In genomic region chr11:59837789-59838188, GRCm38 (mm10) we compare ENCODE assay signal across 8 mouse cellular contexts. TPM values are rescaled to one million over a fixed set of nuclear protein-coding genes. Genes with fewer than 3 reads are reported as not detected.
DNase-seq lines count a peak whose midpoint lies in the region; ATAC-seq and TF ChIP-seq lines count a peak whose summit lies in the region.
"Not testable (repeated sequence)": the region's sequence is repeated elsewhere in the genome, so short reads cannot be mapped to it uniquely, and the experiment has no call there.

No protein-coding gene starts in this region.

- not testable (repeated sequence) for DNase-seq in ES-E14 (ENCODE audit: low read depth, low spot score); hindbrain, embryonic 14.5 days (ENCODE audit: low spot score); lung, postnatal 0 days (ENCODE audit: low spot score)

- not testable (repeated sequence) for H3K9me3 ChIP-seq in ES-E14 (ENCODE audit: control insufficient read depth, insufficient read depth, low read depth, low read length); erythroblast, embryonic 14.5 days (ENCODE audit: control insufficient read depth, low read length); heart, embryonic 11.5 days (replicated peaks; ENCODE audit: control insufficient read depth, low read length); hindbrain, embryonic 14.5 days (ENCODE audit: control insufficient read depth, low read length); kidney, embryonic 16.5 days (ENCODE audit: low read length); liver, embryonic 12.5 days (replicated peaks); lung, postnatal 0 days (ENCODE audit: low read length); neural tube, embryonic 12.5 days

- not testable (repeated sequence) for TF ChIP-seq EP300 in lung, postnatal 0 days (IDR thresholded peaks at IDR 0.05)

- H3K27ac ChIP-seq in ES-E14 (ENCODE audit: insufficient read depth, low read depth, low read length, poor library complexity, severe bottlenecking); heart, embryonic 11.5 days (ENCODE audit: low read depth, low read length); hindbrain, embryonic 14.5 days; kidney, embryonic 16.5 days (ENCODE audit: low read length); liver, embryonic 12.5 days; lung, postnatal 0 days (ENCODE audit: low read length); neural tube, embryonic 12.5 days: not testable (repeated sequence)

- not testable (repeated sequence) for H3K4me1 ChIP-seq in ES-E14 (ENCODE audit: control insufficient read depth in 2 of 2, insufficient read depth in 2 of 2, low read length in 2 of 2, poor library complexity in 1 of 2)
- peaks cover 37% of the 10 kb centered on the region for H3K4me1 ChIP-seq in erythroblast, embryonic 14.5 days (ENCODE audit: control insufficient read depth)
- peaks cover 15% of the 10 kb centered on the region for H3K4me1 ChIP-seq in heart, embryonic 11.5 days (ENCODE audit: control insufficient read depth, insufficient read depth, low read length)
- peaks cover 24% of the 10 kb centered on the region for H3K4me1 ChIP-seq in hindbrain, embryonic 14.5 days (replicated peaks; ENCODE audit: control insufficient read depth, insufficient read depth, low read length)
- peaks cover 19% of the 10 kb centered on the region for H3K4me1 ChIP-seq in kidney, embryonic 16.5 days (ENCODE audit: insufficient read depth, low read length)
- peaks cover 23% of the 10 kb centered on the region for H3K4me1 ChIP-seq in liver, embryonic 12.5 days
- H3K4me1 ChIP-seq in lung, postnatal 0 days (ENCODE audit: insufficient read depth, low read depth, low read length) = peaks cover 15% of the 10 kb centered on the region; the same call in 1 of the 2 replicates
- peaks cover 16% of the 10 kb centered on the region for H3K4me1 ChIP-seq in neural tube, embryonic 12.5 days

- H3K4me2 ChIP-seq in heart, embryonic 11.5 days = peak overlapping the region; percentile 78; the same call in 1 of the 2 replicates
- peak overlapping the region; percentile 78; the same call in 1 of the 2 replicates for H3K4me2 ChIP-seq in hindbrain, embryonic 14.5 days (replicated peaks)
- H3K4me2 ChIP-seq in kidney, embryonic 16.5 days (replicated peaks; ENCODE audit: low read depth, low read length) = peak overlapping the region; percentile 75; the same call in 1 of the 2 replicates
- H3K4me2 ChIP-seq in liver, embryonic 12.5 days = peak overlapping the region; percentile 79
- peak overlapping the region; percentile 62; the same call in 1 of the 2 replicates for H3K4me2 ChIP-seq in lung, postnatal 0 days (replicated peaks; ENCODE audit: low read depth, low read length)
- H3K4me2 ChIP-seq in neural tube, embryonic 12.5 days (replicated peaks) = peak overlapping the region; percentile 69; the same call in 1 of the 2 replicates

- no CpG with 5 or more reads among the region's 1 CpGs for WGBS in heart, embryonic 11.5 days (ENCODE audit: insufficient replicate concordance)
- no CpG with 5 or more reads among the region's 1 CpGs for WGBS in hindbrain, embryonic 14.5 days
- no CpG with 5 or more reads among the region's 1 CpGs for WGBS in kidney, embryonic 16.5 days
- no CpG with 5 or more reads among the region's 1 CpGs for WGBS in liver, embryonic 12.5 days (ENCODE audit: insufficient replicate concordance)
- WGBS in lung, postnatal 0 days = no CpG with 5 or more reads among the region's 1 CpGs
- WGBS in neural tube, embryonic 12.5 days = no CpG with 5 or more reads among the region's 1 CpGs

- H3K27me3 ChIP-seq in erythroblast, embryonic 14.5 days (ENCODE audit: control insufficient read depth); heart, embryonic 11.5 days (ENCODE audit: control insufficient read depth, insufficient read depth, low read length); hindbrain, embryonic 14.5 days (ENCODE audit: control insufficient read depth, insufficient read depth, low read length); kidney, embryonic 16.5 days (ENCODE audit: insufficient read depth, low read length); liver, embryonic 12.5 days (replicated peaks); lung, postnatal 0 days (replicated peaks; ENCODE audit: insufficient read depth, low read length); neural tube, embryonic 12.5 days (replicated peaks): not testable (repeated sequence)

- H3K36me3 ChIP-seq in ES-E14 (ENCODE audit: control insufficient read depth, insufficient read depth, low read length, poor library complexity, severe bottlenecking); heart, embryonic 11.5 days (ENCODE audit: control insufficient read depth, insufficient read depth, low read length); lung, postnatal 0 days (ENCODE audit: insufficient read depth, low read length): not testable (repeated sequence)
- peaks cover 55% of the 10 kb centered on the region for H3K36me3 ChIP-seq in erythroblast, embryonic 14.5 days (ENCODE audit: control insufficient read depth)
- peaks cover 47% of the 10 kb centered on the region for H3K36me3 ChIP-seq in hindbrain, embryonic 14.5 days (replicated peaks; ENCODE audit: control insufficient read depth, insufficient read depth)
- peaks cover 22% of the 10 kb centered on the region for H3K36me3 ChIP-seq in kidney, embryonic 16.5 days (ENCODE audit: insufficient read depth, low read length)
- H3K36me3 ChIP-seq in liver, embryonic 12.5 days = peaks cover 48% of the 10 kb centered on the region
- H3K36me3 ChIP-seq in neural tube, embryonic 12.5 days = peaks cover 30% of the 10 kb centered on the region

- in situ Hi-C loops in ES-E14 (cut with MboI; ENCODE audit: low sequenced_read_pairs in 2 of 2, unreplicated experiment in 2 of 2) = not testable (repeated sequence)

- not testable (repeated sequence) for H3K9ac ChIP-seq in ES-E14 (ENCODE audit: insufficient read depth, low read depth, low read length, poor library complexity, severe bottlenecking); heart, embryonic 11.5 days (ENCODE audit: low read depth, low read length); kidney, embryonic 16.5 days (replicated peaks; ENCODE audit: low read length); lung, postnatal 0 days (replicated peaks; ENCODE audit: low read depth); neural tube, embryonic 12.5 days
- peak overlapping the region; percentile 94; the same call in 1 of the 2 replicates for H3K9ac ChIP-seq in hindbrain, embryonic 14.5 days
- H3K9ac ChIP-seq in liver, embryonic 12.5 days = 0 out of 2 replicates have a peak overlapping the region, but pooled peaks have one; percentile 93

- TF ChIP-seq CTCF in lung, postnatal 0 days (IDR thresholded peaks at IDR 0.05) = not testable (repeated sequence)

- ATAC-seq in heart, embryonic 11.5 days (replicated peaks; ENCODE audit: insufficient number of reproducible peaks, low FRiP score, low TSS enrichment); hindbrain, embryonic 14.5 days (ENCODE audit: low FRiP score); kidney, embryonic 16.5 days (ENCODE audit: low FRiP score, low TSS enrichment); liver, embryonic 12.5 days; lung, postnatal 0 days; neural tube, embryonic 12.5 days (ENCODE audit: low FRiP score, low read depth): not testable (repeated sequence)

- not testable (repeated sequence) for H3K4me3 ChIP-seq in ES-E14 (ENCODE audit: insufficient read depth in 1 of 2, low read depth in 1 of 2, low read length in 2 of 2, poor library complexity in 1 of 2, severe bottlenecking in 1 of 2); heart, embryonic 11.5 days (ENCODE audit: low read depth, low read length); kidney, embryonic 16.5 days (ENCODE audit: low read length); lung, postnatal 0 days (ENCODE audit: low read depth, low read length); neural tube, embryonic 12.5 days
- H3K4me3 ChIP-seq in erythroblast, embryonic 14.5 days (replicated peaks) = peak overlapping the region; percentile 79
- H3K4me3 ChIP-seq in hindbrain, embryonic 14.5 days (replicated peaks; ENCODE audit: low read length) = 0 out of 2 replicates have a peak overlapping the region, but pooled peaks have one; percentile 88
- H3K4me3 ChIP-seq in liver, embryonic 12.5 days = peak overlapping the region; percentile 95

RNA-seq across cellular contexts. Expression of gene Nt5m, which starts 1.5 kb away (rescaled TPM):
- total RNA-seq in ES-E14 (2012; rRNA removed) = 5.7 and 7.8 TPM in 2 replicates
- 0.83 and 0.99 TPM in 2 replicates for polyA plus RNA-seq in erythroblast, embryonic 14.5 days (2012)
- polyA plus RNA-seq in heart, embryonic 11.5 days (2014; fragmentation: Nextera tagmentation; extraction: Ambion mirVana) = 31.7 and 36.5 TPM in 2 replicates
- polyA plus RNA-seq in hindbrain, embryonic 14.5 days (2014; fragmentation: Nextera tagmentation; extraction: Ambion mirVana) = 70.0 and 70.1 TPM in 2 replicates
- polyA plus RNA-seq in kidney, embryonic 16.5 days (2015; fragmentation: Nextera tagmentation; extraction: Ambion mirVana) = 44.4 and 46.3 TPM in 2 replicates
- 16.4 and 18.6 TPM in 2 replicates for polyA plus RNA-seq in liver, embryonic 12.5 days (2016; fragmentation: Nextera tagmentation; extraction: Ambion mirVana)
- 25.7 and 28.5 TPM in 2 replicates for polyA plus RNA-seq in lung, postnatal 0 days (2015; fragmentation: Nextera tagmentation; extraction: Ambion mirVana)
- polyA plus RNA-seq in neural tube, embryonic 12.5 days (2016; fragmentation: Nextera tagmentation; extraction: Ambion mirVana) = 52.3 and 53.8 TPM in 2 replicates

RNA-seq across cellular contexts. Expression of gene Cops3, which starts 1.8 kb away (rescaled TPM):
- 106 and 133 TPM in 2 replicates for total RNA-seq in ES-E14 (2012; rRNA removed)
- polyA plus RNA-seq in erythroblast, embryonic 14.5 days (2012) = 2.9 and 3.4 TPM in 2 replicates
- polyA plus RNA-seq in heart, embryonic 11.5 days (2014; fragmentation: Nextera tagmentation; extraction: Ambion mirVana) = 168 and 181 TPM in 2 replicates
- 198 and 199 TPM in 2 replicates for polyA plus RNA-seq in hindbrain, embryonic 14.5 days (2014; fragmentation: Nextera tagmentation; extraction: Ambion mirVana)
- 215 and 224 TPM in 2 replicates for polyA plus RNA-seq in kidney, embryonic 16.5 days (2015; fragmentation: Nextera tagmentation; extraction: Ambion mirVana)
- polyA plus RNA-seq in liver, embryonic 12.5 days (2016; fragmentation: Nextera tagmentation; extraction: Ambion mirVana) = 141 and 149 TPM in 2 replicates
- 94.2 and 95.6 TPM in 2 replicates for polyA plus RNA-seq in lung, postnatal 0 days (2015; fragmentation: Nextera tagmentation; extraction: Ambion mirVana)
- polyA plus RNA-seq in neural tube, embryonic 12.5 days (2016; fragmentation: Nextera tagmentation; extraction: Ambion mirVana) = 209 and 214 TPM in 2 replicates

RNA-seq across cellular contexts. Expression of gene Flcn, which starts 28.0 kb away (rescaled TPM):
- 24.6 and 30.7 TPM in 2 replicates for total RNA-seq in ES-E14 (2012; rRNA removed)
- polyA plus RNA-seq in erythroblast, embryonic 14.5 days (2012) = 0.28 and 0.94 TPM in 2 replicates
- 21.4 and 22.6 TPM in 2 replicates for polyA plus RNA-seq in heart, embryonic 11.5 days (2014; fragmentation: Nextera tagmentation; extraction: Ambion mirVana)
- polyA plus RNA-seq in hindbrain, embryonic 14.5 days (2014; fragmentation: Nextera tagmentation; extraction: Ambion mirVana) = 35.9 and 39.7 TPM in 2 replicates
- polyA plus RNA-seq in kidney, embryonic 16.5 days (2015; fragmentation: Nextera tagmentation; extraction: Ambion mirVana) = 37.7 and 41.5 TPM in 2 replicates
- 15.9 and 19.8 TPM in 2 replicates for polyA plus RNA-seq in liver, embryonic 12.5 days (2016; fragmentation: Nextera tagmentation; extraction: Ambion mirVana)
- 55.8 and 57.4 TPM in 2 replicates for polyA plus RNA-seq in lung, postnatal 0 days (2015; fragmentation: Nextera tagmentation; extraction: Ambion mirVana)
- 33.3 and 34.4 TPM in 2 replicates for polyA plus RNA-seq in neural tube, embryonic 12.5 days (2016; fragmentation: Nextera tagmentation; extraction: Ambion mirVana)

RNA-seq across cellular contexts. Expression of gene Pld6, which starts 50.3 kb away (rescaled TPM):
- 9.0 and 16.5 TPM in 2 replicates for total RNA-seq in ES-E14 (2012; rRNA removed)
- not detected in 2 replicates for polyA plus RNA-seq in erythroblast, embryonic 14.5 days (2012)
- polyA plus RNA-seq in heart, embryonic 11.5 days (2014; fragmentation: Nextera tagmentation; extraction: Ambion mirVana) = 1.2 and 1.7 TPM in 2 replicates
- 4.3 and 5.2 TPM in 2 replicates for polyA plus RNA-seq in hindbrain, embryonic 14.5 days (2014; fragmentation: Nextera tagmentation; extraction: Ambion mirVana)
- polyA plus RNA-seq in kidney, embryonic 16.5 days (2015; fragmentation: Nextera tagmentation; extraction: Ambion mirVana) = 5.8 and 6.6 TPM in 2 replicates
- 2.4 and 3.1 TPM in 2 replicates for polyA plus RNA-seq in liver, embryonic 12.5 days (2016; fragmentation: Nextera tagmentation; extraction: Ambion mirVana)
- 2.9 and 7.3 TPM in 2 replicates for polyA plus RNA-seq in lung, postnatal 0 days (2015; fragmentation: Nextera tagmentation; extraction: Ambion mirVana)
- polyA plus RNA-seq in neural tube, embryonic 12.5 days (2016; fragmentation: Nextera tagmentation; extraction: Ambion mirVana) = 1.0 and 1.7 TPM in 2 replicates

Comparison
In these comparisons a context has a peak if more than half of its experiments do, and no peak if none do; other contexts are left out.
1. RNA of gene Cops3, which starts 1.8 kb away (polyA plus RNA-seq): 215 to 224 TPM in kidney, embryonic 16.5 days, 209 to 214 TPM in neural tube, embryonic 12.5 days, 198 to 199 TPM in hindbrain, embryonic 14.5 days, 168 to 181 TPM in heart, embryonic 11.5 days, 141 to 149 TPM in liver, embryonic 12.5 days and 94.2 to 95.6 TPM in lung, postnatal 0 days; 2.9 to 3.4 TPM in erythroblast, embryonic 14.5 days; every median in the first group is over 10 times any median in the second.
2. Peak in every context shown above with its lines, with median percentiles within 50 percentile points of each other: H3K4me2 ChIP-seq.